Mouse (Mus musculus): ENCODE data around the gene Pde9a. TPM values are rescaled to one million over a fixed set of nuclear protein-coding genes. Genes with fewer than 3 reads are reported as not detected.

The Pde9a gene
- polyA plus RNA-seq, 1 experiment from 2014 or later = 36.7 TPM

DNA sequence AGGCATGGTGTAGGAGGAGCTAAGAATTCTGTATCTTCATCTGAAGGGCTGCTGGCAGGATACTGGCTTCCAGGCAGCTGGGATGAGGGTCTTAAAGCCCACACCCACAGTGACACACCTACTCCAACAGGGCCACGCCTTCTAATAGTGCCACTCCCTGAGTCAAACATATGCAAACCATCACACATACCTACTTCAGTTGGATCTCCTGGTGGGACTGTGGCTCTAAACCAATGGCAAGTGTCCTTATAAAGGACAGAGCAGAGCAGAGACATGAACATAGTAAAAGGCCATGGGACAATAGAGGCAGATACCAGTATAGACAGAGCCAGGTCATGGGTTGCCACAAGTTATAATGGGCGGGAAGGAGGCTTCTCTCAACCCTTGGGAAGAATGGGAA lies 76.5 kb downstream of the Pde9a start:
- H3K4me1 ChIP-seq (ENCODE audit: insufficient read depth) = peaks cover 8% of the 10 kb centered on the region; the same call in 1 of the 2 replicates
- H3K4me3 ChIP-seq (ENCODE audit: low read depth, low read length) = no peak overlapping the region
- H3K36me3 ChIP-seq (ENCODE audit: insufficient read depth) = peaks cover 27% of the 10 kb centered on the region
- 75% methylated on average over 2 of the region's 2 CpGs for WGBS
- H3K9me3 ChIP-seq (ENCODE audit: low read depth, low read length) = no peaks in the 10 kb centered on the region
- H3K27me3 ChIP-seq (ENCODE audit: insufficient read depth, low read length) = no peaks in the 10 kb centered on the region
- H3K9ac ChIP-seq = no peak overlapping the region
- no peak overlapping the region for H3K4me2 ChIP-seq
- TF ChIP-seq CTCF (IDR thresholded peaks at IDR 0.05; ENCODE audit: low read depth) = no peak
- DNase-seq (no peak), ATAC-seq (ENCODE audit: insufficient read depth) (no peak)
- no peak overlapping the region for H3K27ac ChIP-seq (ENCODE audit: low read depth)

DNA sequence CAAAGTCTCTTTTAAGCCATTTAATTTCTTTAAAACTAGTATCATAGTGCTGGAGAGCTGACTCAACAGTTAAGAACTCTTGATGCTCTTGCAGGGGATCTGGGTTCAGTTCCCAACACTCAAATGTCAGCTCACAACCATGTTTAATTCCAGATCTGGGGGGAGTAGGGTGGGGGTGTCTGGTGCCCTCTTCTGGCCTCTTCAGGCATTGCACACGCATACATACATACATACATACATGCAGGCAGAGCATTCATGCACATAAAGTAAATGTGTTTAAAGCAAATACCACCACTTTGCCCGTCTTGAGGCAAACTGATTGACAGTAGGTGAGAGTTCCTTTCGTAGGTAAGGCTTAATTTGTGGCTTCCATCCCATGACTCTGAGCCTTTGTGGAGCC lies 80.8 kb downstream of the Pde9a start:
- peak; percentile 63 for TF ChIP-seq CTCF (IDR thresholded peaks at IDR 0.05; ENCODE audit: low read depth)
- no peak overlapping the region for H3K9ac ChIP-seq
- H3K27me3 ChIP-seq (ENCODE audit: insufficient read depth, low read length) = no peaks in the 10 kb centered on the region
- 89% methylated on average over 3 of the region's 3 CpGs for WGBS
- no peaks in the 10 kb centered on the region for H3K9me3 ChIP-seq (ENCODE audit: low read depth, low read length)
- DNase-seq (no peak), ATAC-seq (ENCODE audit: insufficient read depth) (no peak)
- peaks cover 41% of the 10 kb centered on the region for H3K36me3 ChIP-seq (ENCODE audit: insufficient read depth)
- no peak overlapping the region for H3K27ac ChIP-seq (ENCODE audit: low read depth)
- no peak overlapping the region for H3K4me3 ChIP-seq (ENCODE audit: low read depth, low read length)
- no peaks in the 10 kb centered on the region for H3K4me1 ChIP-seq (ENCODE audit: insufficient read depth)
- no peak overlapping the region for H3K4me2 ChIP-seq

DNA sequence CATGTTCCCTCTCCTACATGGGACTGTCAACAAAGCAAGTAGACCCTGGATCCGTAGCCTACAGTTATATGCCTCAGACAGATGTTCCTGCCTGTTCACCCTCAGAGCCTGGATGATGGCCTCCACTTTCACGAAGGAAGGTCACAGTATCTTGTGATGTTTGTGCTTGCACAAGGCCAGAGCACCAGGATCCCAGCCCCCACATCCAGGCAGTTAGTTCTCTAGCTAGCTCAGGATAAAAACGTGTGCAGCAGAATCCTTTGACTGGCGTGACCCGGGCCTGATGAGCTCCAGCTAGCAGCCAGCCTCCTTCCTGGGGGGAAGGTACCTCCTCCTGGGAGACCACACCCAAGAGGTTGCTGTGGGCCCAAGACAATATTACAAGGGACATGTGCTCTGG lies 82.5 kb downstream of the Pde9a start:
- peaks cover 50% of the 10 kb centered on the region for H3K36me3 ChIP-seq (ENCODE audit: insufficient read depth)
- no peak overlapping the region for H3K4me3 ChIP-seq (ENCODE audit: low read depth, low read length)
- no peaks in the 10 kb centered on the region for H3K4me1 ChIP-seq (ENCODE audit: insufficient read depth)
- no peak for TF ChIP-seq CTCF (IDR thresholded peaks at IDR 0.05; ENCODE audit: low read depth)
- no peaks in the 10 kb centered on the region for H3K9me3 ChIP-seq (ENCODE audit: low read depth, low read length)
- no peaks in the 10 kb centered on the region for H3K27me3 ChIP-seq (ENCODE audit: insufficient read depth, low read length)
- H3K9ac ChIP-seq = no peak overlapping the region
- WGBS = 53% methylated on average over 5 of the region's 5 CpGs
- no peak for ATAC-seq (ENCODE audit: insufficient read depth)
- no peak overlapping the region for H3K27ac ChIP-seq (ENCODE audit: low read depth)
- no peak for DNase-seq
- no peak overlapping the region for H3K4me2 ChIP-seq

DNA sequence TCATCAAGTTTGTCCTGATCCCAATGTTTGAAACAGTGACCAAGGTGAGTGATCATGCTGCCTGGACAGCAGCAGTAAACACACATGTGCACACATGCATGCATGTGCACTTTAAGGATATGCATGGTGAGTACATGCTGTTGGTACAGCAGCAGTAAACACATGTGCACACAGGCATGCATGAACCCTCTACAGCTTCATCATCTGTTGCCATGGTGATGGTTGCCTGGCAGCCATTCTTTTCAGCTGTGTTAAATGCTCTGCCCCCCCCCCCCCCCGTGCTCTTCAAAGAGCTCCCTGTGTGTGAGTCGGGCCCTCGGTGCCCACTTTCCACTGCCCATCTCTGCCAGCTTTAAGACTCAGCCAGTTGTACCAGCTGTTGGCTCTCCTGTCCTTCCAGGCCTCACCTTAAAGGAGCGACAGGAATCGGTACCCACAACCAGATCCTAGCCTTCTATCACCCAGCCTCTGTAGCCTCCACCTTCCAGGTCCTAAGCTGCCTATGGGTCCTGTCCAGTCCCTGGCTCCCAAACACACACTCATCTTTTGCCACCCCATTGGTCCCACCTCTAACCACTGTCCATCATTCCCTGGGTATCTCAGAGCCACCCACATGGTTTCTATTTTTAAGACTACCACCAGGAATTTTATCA lies 84.9 kb downstream of the Pde9a start:
- DNase-seq (no peak), ATAC-seq (ENCODE audit: insufficient read depth) (no peak)
- Histone ChIP-seq H3K4me3 (ENCODE audit: low read depth, low read length) (no peak overlapping the region), H3K9me3 (ENCODE audit: low read depth, low read length) (no peaks in the 10 kb centered on the region), H3K36me3 (ENCODE audit: insufficient read depth) (peaks cover 59% of the 10 kb centered on the region), H3K27me3 (ENCODE audit: insufficient read depth, low read length) (no peaks in the 10 kb centered on the region), H3K4me1 (ENCODE audit: insufficient read depth) (no peaks in the 10 kb centered on the region), H3K27ac (ENCODE audit: low read depth) (no peak overlapping the region), H3K4me2 (no peak overlapping the region), H3K9ac (no peak overlapping the region)
- WGBS = 82% methylated on average over 5 of the region's 5 CpGs
- no peak for TF ChIP-seq CTCF (IDR thresholded peaks at IDR 0.05; ENCODE audit: low read depth)

DNA sequence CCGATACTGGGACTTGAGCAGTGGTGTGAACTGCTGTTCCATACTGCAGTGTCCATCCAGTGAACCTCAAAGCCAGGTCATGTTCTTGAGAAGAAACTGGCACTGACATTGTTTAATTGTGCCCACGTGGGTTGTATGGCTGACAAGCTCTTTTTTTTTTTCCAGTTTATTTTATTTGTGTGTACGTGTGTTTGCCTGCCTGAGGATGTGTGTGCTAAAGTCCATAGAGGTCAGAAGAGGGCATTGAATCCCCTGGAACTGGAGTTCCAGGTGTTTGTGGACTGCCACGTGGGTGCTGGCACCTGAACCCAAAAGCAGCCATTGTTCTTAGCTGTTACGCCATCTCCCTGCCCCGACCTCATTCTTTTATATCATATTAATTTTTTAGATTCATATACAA lies 88.4 kb downstream of the Pde9a start:
- no peak overlapping the region for H3K4me3 ChIP-seq (ENCODE audit: low read depth, low read length)
- H3K4me1 ChIP-seq (ENCODE audit: insufficient read depth) = no peaks in the 10 kb centered on the region
- ATAC-seq (ENCODE audit: insufficient read depth) = no peak
- H3K27ac ChIP-seq (ENCODE audit: low read depth) = no peak overlapping the region
- H3K27me3 ChIP-seq (ENCODE audit: insufficient read depth, low read length) = no peaks in the 10 kb centered on the region
- DNase-seq = no peak
- TF ChIP-seq CTCF (IDR thresholded peaks at IDR 0.05; ENCODE audit: low read depth) = no peak
- WGBS = 59% methylated on average over 6 of the region's 6 CpGs
- no peak overlapping the region for H3K4me2 ChIP-seq
- H3K9ac ChIP-seq = no peak overlapping the region
- H3K9me3 ChIP-seq (ENCODE audit: low read depth, low read length) = no peaks in the 10 kb centered on the region
- H3K36me3 ChIP-seq (ENCODE audit: insufficient read depth) = peaks cover 36% of the 10 kb centered on the region

DNA sequence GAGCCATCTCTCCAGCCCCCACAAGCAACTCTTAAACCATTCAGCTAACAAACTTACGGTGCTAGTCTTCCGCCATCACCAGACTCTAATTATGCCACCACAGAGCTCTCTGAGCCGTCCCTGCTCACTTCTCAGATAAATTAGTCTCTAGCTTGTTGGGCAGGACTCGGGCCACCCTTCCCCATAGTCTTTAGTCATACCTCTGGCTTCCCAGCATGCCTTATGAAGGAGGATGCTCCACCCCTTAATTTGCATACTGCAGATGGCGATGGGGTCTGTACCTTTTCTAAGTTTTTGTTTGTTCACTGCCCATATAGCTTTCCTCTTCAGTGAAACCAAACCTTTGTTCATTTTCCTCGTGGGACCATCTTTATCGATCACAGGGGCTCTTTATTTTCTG lies 92.6 kb downstream of the Pde9a start:
- Histone ChIP-seq H3K4me2 (no peak overlapping the region), H3K27me3 (ENCODE audit: insufficient read depth, low read length) (no peaks in the 10 kb centered on the region), H3K4me1 (ENCODE audit: insufficient read depth) (no peaks in the 10 kb centered on the region), H3K36me3 (ENCODE audit: insufficient read depth) (peaks cover 10% of the 10 kb centered on the region), H3K9ac (no peak overlapping the region), H3K9me3 (ENCODE audit: low read depth, low read length) (no peaks in the 10 kb centered on the region), H3K4me3 (ENCODE audit: low read depth, low read length) (no peak overlapping the region), H3K27ac (ENCODE audit: low read depth) (no peak overlapping the region)
- 69% methylated on average over 7 of the region's 7 CpGs for WGBS
- ATAC-seq (ENCODE audit: insufficient read depth) = no peak
- TF ChIP-seq CTCF (IDR thresholded peaks at IDR 0.05; ENCODE audit: low read depth) = no peak
- no peak for DNase-seq

DNA sequence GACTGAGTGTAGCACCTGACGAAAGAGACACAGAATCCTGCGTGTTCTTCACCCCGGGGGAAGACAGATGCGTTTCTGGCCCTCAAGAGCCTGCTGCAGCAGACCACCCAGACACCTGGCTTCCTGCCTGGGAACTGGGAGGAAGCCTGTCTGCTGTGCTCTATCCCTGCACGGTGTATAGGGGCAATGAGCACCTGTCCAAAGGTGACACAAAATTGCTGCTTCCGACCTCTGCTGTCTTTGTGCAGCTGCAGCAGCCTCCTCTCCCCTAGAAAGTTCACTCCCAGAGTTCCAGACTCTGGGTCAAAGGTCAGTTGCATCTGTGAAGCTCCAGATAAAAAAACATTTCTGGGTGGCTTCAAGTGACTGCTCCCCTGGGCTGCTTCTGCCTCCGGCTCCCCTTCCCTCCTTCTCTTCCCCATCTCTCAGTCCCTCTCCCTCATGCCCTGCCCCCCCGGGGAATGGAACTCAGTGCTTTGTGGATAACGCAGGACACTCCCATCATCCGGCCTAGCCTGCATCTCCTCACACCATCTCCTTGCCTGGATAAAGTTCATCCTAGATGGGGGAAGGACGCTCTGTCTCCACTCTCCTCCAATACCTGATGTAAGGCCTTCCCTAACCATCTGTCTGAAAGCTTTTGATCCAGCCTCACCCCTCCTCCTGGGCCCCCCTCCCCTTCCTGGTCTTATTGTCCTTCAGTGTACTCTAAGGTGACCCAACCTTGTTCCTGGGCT lies 93.3 kb downstream of the Pde9a start:
- ATAC-seq (ENCODE audit: insufficient read depth) (no peak), DNase-seq (no peak)
- Histone ChIP-seq H3K27ac (ENCODE audit: low read depth) (no peak overlapping the region), H3K36me3 (ENCODE audit: insufficient read depth) (peaks cover 10% of the 10 kb centered on the region), H3K27me3 (ENCODE audit: insufficient read depth, low read length) (no peaks in the 10 kb centered on the region), H3K4me1 (ENCODE audit: insufficient read depth) (no peaks in the 10 kb centered on the region), H3K9me3 (ENCODE audit: low read depth, low read length) (no peaks in the 10 kb centered on the region), H3K4me3 (ENCODE audit: low read depth, low read length) (no peak overlapping the region), H3K4me2 (no peak overlapping the region), H3K9ac (no peak overlapping the region)
- TF ChIP-seq CTCF (IDR thresholded peaks at IDR 0.05; ENCODE audit: low read depth) = no peak
- WGBS = 41% methylated on average over 11 of the region's 11 CpGs
